Mouse (Mus musculus) heart, postnatal 36 days (tissue): Measurements from ENCODE around the gene Calhm2. TPM values are rescaled to one million over a fixed set of nuclear protein-coding genes. Genes with fewer than 3 reads are reported as not detected.
A peak's percentile ranks its signal among the peaks of the same experiment; 100 is the strongest.
"Not testable (repeated sequence)": the region's sequence is repeated elsewhere in the genome, so short reads cannot be mapped to it uniquely, and the experiment has no call there.

Experiments
- DNase-seq, 2 experiments: peaks; one replicate each; pipeline ENCODE4 v3.0.0; 2021 to 2022
- intact Hi-C: fragments of 180-260 bp; cut with DNase I; formaldehyde crosslinking; loops from one replicate; pipeline ENCODE4 v1.15.1; 2025
- total RNA-seq, 2 experiments: library from RNA; stranded (reverse); gene quantifications; 2 replicates each; pipeline ENCODE4 v1.2.3; 2021

Calhm2 gene
- total RNA-seq, 2 experiments from 2014 or later, result 4.0 to 4.6 TPM

- intact Hi-C loops, result no loop called here
- DNase-seq, result no peak
Measured at GRCm38 (mm10) chr19:47152062-47152369, 13.9 kb upstream of the Calhm2 start.

GRCm38 (mm10) chr19:47151332-47152061 lies 13.4 kb upstream of the Calhm2 start:
- DNase-seq, result no peak
- intact Hi-C loops, result no loop called here

- no peak for DNase-seq
- intact Hi-C loops, result no loop called here
Measured at GRCm38 (mm10) chr19:47149854-47150253, 11.8 kb upstream of the Calhm2 start.

- no peak for DNase-seq
Measured at GRCm38 (mm10) chr19:47148267-47148847, 10.3 kb upstream of the Calhm2 start.

GRCm38 (mm10) chr19:47144154-47144553 lies 6.1 kb upstream of the Calhm2 start, which contains the start of gene Calhm1:
Gene Calhm1 (minus strand): TSS chr19:47144254.
- intact Hi-C loops, result no loop called here
- DNase-seq, result no peak

More at GRCm38 (mm10) chr19:47148267-47148847, 10.3 kb upstream of the Calhm2 start:
- intact Hi-C loops, result no loop called here

GRCm38 (mm10) chr19:47142438-47142837 lies 4.3 kb upstream of the Calhm2 start:
- DNase-seq, result no peak
- intact Hi-C loops, result no loop called here

- DNase-seq, intact Hi-C loops: not testable (repeated sequence)
Measured at GRCm38 (mm10) chr19:47139611-47140010, 1.5 kb upstream of the Calhm2 start.

- intact Hi-C loops, result no loop called here
- peak; percentile 67 to 75 for DNase-seq
Measured at GRCm38 (mm10) chr19:47137051-47137581, 978 bp downstream of the Calhm2 start.

- intact Hi-C loops, result no loop called here
- DNase-seq, result no peak
Measured at GRCm38 (mm10) chr19:47136170-47136569, 1.9 kb downstream of the Calhm2 start.

GRCm38 (mm10) chr19:47135568-47135967 lies 2.5 kb downstream of the Calhm2 start:
- no peak for DNase-seq
- intact Hi-C loops, result no loop called here

GRCm38 (mm10) chr19:47133161-47133560 lies 4.9 kb downstream of the Calhm2 start:
- intact Hi-C loops, result no loop called here
- no peak for DNase-seq

- intact Hi-C loops, result no loop called here
- no peak for DNase-seq
Measured at GRCm38 (mm10) chr19:47130551-47131125, 7.5 kb downstream of the Calhm2 start.

- intact Hi-C loops, result no loop called here
- DNase-seq, result no peak
Measured at GRCm38 (mm10) chr19:47128835-47129234, 9.3 kb downstream of the Calhm2 start.

- intact Hi-C loops, result no loop called here
- no peak for DNase-seq
Measured at GRCm38 (mm10) chr19:47128164-47128563, 9.9 kb downstream of the Calhm2 start.

- peak in 1 of 2 experiments; percentile 58 for DNase-seq
- intact Hi-C loops, result no loop called here
Measured at GRCm38 (mm10) chr19:47122802-47123201, 15.3 kb downstream of the Calhm2 start.

GRCm38 (mm10) chr19:47121054-47121453 lies 17.0 kb downstream of the Calhm2 start:
- DNase-seq, result no peak
- intact Hi-C loops, result loop anchor here (1.0 kb wide), 1 partner anchor 47 kb away; no protein-coding TSS in a partner anchor

- intact Hi-C loops, result no loop called here
- no peak for DNase-seq
Measured at GRCm38 (mm10) chr19:47118634-47119033, 19.5 kb downstream of the Calhm2 start.

- intact Hi-C loops, result no loop called here
- DNase-seq, result no peak
Measured at GRCm38 (mm10) chr19:47104641-47105271, 33.3 kb downstream of the Calhm2 start.

GRCm38 (mm10) chr19:47101080-47101479 lies 37.0 kb downstream of the Calhm2 start:
- no peak for DNase-seq
- intact Hi-C loops, result no loop called here

GRCm38 (mm10) chr19:47090550-47091156 lies 47.4 kb downstream of the Calhm2 start, which contains the start of the genes Usmg5 and Pdcd11:
Gene Usmg5 (minus strand): TSS chr19:47090647.
Gene Pdcd11 (plus strand): TSS chr19:47090768.
- intact Hi-C loops, result loop anchor here (1.0 kb wide), 1 partner anchor 22 kb away; no protein-coding TSS in a partner anchor
- DNase-seq, result peak; percentile 94 to 96
